Mouse (Mus musculus) Patski (cell line): ENCODE measurements at regions not wholly inside any gene's neighbourhood (a gene's known extent, or its start where the extent isn't known, plus 50 kb on each side); places are given as distances from the start of the nearest gene placed in this dataset.

Source experiments
- ATAC-seq: fragments of 100-300 bp; one replicate; pipeline ENCODE4 v1.8.0; 2021
- CTCF ChIA-PET: fragments of 350-600 bp; sonication (Branson Sonifier 250); formaldehyde crosslinking; loops from one replicate; lab custom pipeline; 2022; ENCODE audit warnings: inconsistent platforms; lab: Charles Lee
- POLR2A ChIA-PET: fragments of 350-600 bp; sonication (Branson Sonifier 250); formaldehyde crosslinking; loops from one replicate; lab custom pipeline; 2022; ENCODE audit warnings: antibody characterized with exemption, inconsistent platforms; lab: Charles Lee
- DNase-seq: peaks from one replicate; pipeline ENCODE4 v3.0.0-alpha.2; 2011; ENCODE audit warnings: low read depth, low spot score
- H3K27me3 ChIP-seq: fragments of 371-371 bp; one replicate; pipeline ENCODE4 v1.5.1; 2021
- CTCF ChIP-seq: fragments of 100-300 bp; IDR thresholded peaks from one replicate; pipeline ENCODE4 v1.5.1; 2021
- in situ Hi-C: fragments of 300-500 bp; cut with MboI; formaldehyde crosslinking; loops from 3 replicates; pipeline ENCODE4 v1.11.1; 2018; ENCODE audit warnings: low pct_unique_long_range_greater_than_20kb, mixed read lengths

- DNase-seq (no peak), ATAC-seq (no peak)
- POLR2A ChIA-PET = no interaction called here
- in situ Hi-C loops = no loop called here
- CTCF ChIA-PET = no interaction called here
- peaks cover 27% of the 10 kb centered on the region for H3K27me3 ChIP-seq
- TF ChIP-seq CTCF = no peak
Measured at GRCm38 (mm10) chr1:133549816-133550215, 60.3 kb downstream of the Snrpe start.

GRCm38 (mm10) chr1:133548971-133549370 lies 61.1 kb downstream of the Snrpe start:
- no peak for ATAC-seq
- H3K27me3 ChIP-seq = peaks cover 27% of the 10 kb centered on the region
- in situ Hi-C loops = no loop called here
- CTCF ChIA-PET = no interaction called here
- no peak for TF ChIP-seq CTCF
- POLR2A ChIA-PET = no interaction called here
- no peak for DNase-seq

DNA sequence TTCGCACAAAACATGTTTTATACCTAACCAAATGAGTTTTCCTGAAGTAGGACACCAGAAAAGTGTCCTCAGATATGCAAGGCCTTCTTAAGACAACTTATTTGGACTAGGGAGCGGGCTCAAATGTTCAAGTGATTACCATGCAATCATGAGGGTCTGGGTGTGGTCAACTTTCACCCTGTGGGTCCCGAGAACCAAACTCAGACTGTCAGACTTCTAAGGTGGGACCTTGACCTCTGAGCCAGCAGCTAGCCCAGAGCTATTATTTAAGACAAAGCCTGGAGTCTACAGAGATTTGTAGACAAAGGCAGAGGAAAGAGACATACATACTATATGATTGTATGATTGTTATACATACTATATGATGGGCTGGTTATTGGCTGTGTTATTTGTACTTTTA lies 62.5 kb downstream of the Snrpe start:
- POLR2A ChIA-PET = no interaction called here
- in situ Hi-C loops = no loop called here
- DNase-seq (no peak), ATAC-seq (no peak)
- H3K27me3 ChIP-seq = peaks cover 27% of the 10 kb centered on the region
- TF ChIP-seq CTCF = no peak
- CTCF ChIA-PET = no interaction called here

- ChIA-PET POLR2A (no interaction called here), CTCF (no interaction called here)
- H3K27me3 ChIP-seq = peaks cover 26% of the 10 kb centered on the region
- no peak for TF ChIP-seq CTCF
- DNase-seq (no peak), ATAC-seq (no peak)
- in situ Hi-C loops = no loop called here
Measured at GRCm38 (mm10) chr1:133544996-133545395, 65.1 kb downstream of the Snrpe start.

GRCm38 (mm10) chr1:133543751-133544150 lies 66.3 kb downstream of the Snrpe start:
- DNase-seq (no peak), ATAC-seq (no peak)
- no peak for TF ChIP-seq CTCF
- in situ Hi-C loops = no loop called here
- CTCF ChIA-PET = no interaction called here
- POLR2A ChIA-PET = interaction anchor here (0.6 kb wide), 1 partner anchor 169 kb away, joined by 4 read pairs; no protein-coding TSS in a partner anchor
- H3K27me3 ChIP-seq = peaks cover 21% of the 10 kb centered on the region

DNA sequence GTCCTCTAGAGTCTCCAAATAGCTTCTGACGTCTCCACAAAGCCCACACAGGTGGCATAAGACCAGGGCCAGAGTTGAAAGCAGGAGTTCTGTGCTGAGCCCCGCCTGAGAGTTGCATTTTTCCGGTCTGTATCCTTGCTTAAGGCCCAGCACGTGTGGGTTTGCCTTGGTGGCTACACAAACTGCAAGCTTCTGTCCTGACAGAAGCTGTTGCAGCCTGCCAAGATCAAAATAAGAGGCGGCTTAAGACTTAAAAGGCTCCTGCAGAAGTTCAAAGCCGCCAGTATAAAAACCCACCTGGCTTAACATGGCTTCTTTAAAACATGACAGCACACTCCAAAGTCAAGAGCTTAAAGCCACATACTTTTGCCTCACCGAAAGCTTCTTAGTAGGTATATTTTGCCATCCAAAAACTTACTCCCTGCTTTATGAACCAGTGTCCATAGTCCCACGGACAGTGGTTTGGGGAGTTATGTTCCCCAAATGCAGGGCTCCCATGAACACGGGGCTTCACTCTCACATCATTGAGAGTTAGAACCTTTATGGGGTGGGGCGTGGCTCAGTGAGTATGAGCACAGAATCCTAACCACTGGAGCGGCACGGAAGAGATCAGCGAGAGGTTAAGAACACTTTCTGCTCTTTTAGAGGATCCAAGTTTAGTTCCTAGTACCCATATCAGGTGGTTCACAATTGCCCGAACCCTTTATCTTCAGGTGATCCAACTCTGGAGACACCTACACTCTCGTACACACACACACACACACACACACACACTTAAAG lies 67.9 kb downstream of the Snrpe start:
- peaks cover 9% of the 10 kb centered on the region for H3K27me3 ChIP-seq
- no peak for DNase-seq
- POLR2A ChIA-PET = no interaction called here
- CTCF ChIA-PET = no interaction called here
- in situ Hi-C loops = no loop called here
- ATAC-seq = no peak
- no peak for TF ChIP-seq CTCF

GRCm38 (mm10) chr1:133530698-133531097 lies 79.4 kb downstream of the Snrpe start:
- TF ChIP-seq CTCF = no peak
- ChIA-PET POLR2A (no interaction called here), CTCF (no interaction called here)
- ATAC-seq (no peak), DNase-seq (no peak)
- peaks cover 8% of the 10 kb centered on the region for H3K27me3 ChIP-seq
- in situ Hi-C loops = no loop called here

DNA sequence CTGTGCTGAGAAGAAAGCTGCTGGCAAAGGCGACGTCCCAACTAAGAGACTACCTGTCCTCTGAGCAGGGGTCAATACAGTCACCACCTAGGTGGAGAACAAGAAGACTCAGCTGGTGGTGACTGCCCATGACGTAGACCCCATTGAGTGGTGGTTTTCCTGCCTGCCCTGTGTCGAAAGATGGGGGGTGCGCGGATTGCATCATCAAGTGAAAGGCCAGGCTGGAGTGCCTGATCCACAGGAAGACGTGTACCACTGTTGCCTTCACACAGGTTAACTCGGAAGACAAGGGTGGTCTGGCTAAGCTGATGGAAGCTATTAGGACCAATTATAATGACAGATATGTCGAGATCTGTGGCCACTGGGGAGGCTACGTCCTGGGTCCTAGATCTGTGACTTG lies 80.3 kb downstream of the Snrpe start:
- no peak for TF ChIP-seq CTCF
- ATAC-seq = no peak
- peaks cover 8% of the 10 kb centered on the region for H3K27me3 ChIP-seq
- in situ Hi-C loops = no loop called here
- DNase-seq = no peak
- CTCF ChIA-PET = no interaction called here
- POLR2A ChIA-PET = no interaction called here

DNA sequence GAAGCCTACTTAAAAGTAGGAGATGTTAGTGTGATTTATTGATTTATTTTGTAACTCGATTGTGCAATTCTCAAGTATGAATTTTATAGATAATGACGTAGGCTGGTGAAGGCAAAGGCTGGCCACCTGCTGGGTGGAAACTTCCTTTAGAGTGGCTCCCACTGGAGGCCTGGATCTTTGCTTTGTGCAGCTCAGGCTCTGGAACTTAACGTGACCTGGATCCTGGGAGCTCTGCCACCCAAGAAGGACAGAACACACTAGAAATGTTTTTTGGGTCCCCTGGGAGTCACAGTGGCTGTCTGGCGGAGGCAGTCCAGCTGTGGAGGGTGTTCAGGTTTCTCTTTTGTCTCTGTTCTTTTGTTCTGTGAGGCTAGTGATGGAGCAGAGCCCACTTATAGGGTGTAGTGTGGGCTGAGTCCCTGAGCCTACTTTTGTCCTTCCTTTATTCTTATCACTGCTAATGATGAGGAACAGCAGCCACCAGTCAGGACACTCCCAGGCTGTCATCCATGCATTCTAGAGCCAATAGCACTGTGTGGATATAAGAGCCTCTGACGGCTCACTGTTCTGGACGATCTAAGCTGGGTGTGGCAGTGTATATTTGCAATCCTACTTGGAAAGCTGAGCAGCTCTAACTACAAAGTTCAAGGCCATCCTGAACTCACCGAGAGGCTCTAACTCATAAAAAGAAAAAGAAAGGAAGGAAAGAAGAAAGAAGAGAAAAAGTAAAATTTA lies 82.3 kb downstream of the Snrpe start:
- ATAC-seq (no peak), DNase-seq (no peak)
- H3K27me3 ChIP-seq = peaks cover 5% of the 10 kb centered on the region
- ChIA-PET POLR2A (no interaction called here), CTCF (interaction anchor here (1.2 kb wide), 1 partner anchor 84 kb away, joined by 3 read pairs; no protein-coding TSS in a partner anchor)
- in situ Hi-C loops = no loop called here
- no peak for TF ChIP-seq CTCF

DNA sequence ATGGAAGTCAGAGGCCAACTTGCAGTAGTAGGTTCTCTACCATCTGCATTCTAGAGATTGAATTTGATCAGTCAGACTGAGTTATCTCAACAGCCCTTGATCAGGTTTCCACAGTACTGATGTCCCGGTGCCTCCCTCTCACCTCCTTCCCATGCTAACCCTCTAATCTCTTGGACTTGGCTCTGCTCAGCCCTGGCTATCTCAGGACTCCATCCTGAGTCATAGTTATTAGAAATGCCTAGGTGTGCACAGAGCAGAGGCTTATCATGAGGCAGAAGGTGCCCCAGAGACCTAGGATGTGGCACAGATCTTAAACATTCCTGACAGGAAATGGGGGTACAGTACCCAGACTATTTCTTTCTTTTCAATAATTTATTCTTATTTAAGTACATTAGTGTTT lies 87.3 kb downstream of the Snrpe start:
- no peak for TF ChIP-seq CTCF
- DNase-seq (no peak), ATAC-seq (no peak)
- ChIA-PET POLR2A (no interaction called here), CTCF (no interaction called here)
- no peaks in the 10 kb centered on the region for H3K27me3 ChIP-seq
- in situ Hi-C loops = no loop called here

DNA sequence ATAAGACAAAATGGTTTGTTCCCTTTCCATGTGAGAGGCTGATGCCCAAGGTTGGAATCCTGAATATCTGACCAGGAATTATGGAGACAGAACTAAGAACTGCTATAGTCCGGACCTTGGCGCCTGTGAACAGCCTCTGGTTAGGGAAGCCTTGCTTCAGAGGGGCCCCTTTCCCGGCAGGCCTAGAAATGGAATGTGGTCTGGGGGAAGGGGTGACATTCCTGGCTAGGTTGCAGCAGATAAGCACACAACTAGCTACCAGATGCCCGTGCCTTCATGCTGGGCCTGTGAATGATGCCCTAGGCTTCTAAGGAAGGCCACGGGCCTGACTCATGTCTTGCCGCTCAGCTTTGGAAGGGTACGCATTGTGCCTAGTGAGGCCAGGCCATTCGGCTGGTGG lies 89.4 kb downstream of the Snrpe start:
- TF ChIP-seq CTCF = no peak
- ATAC-seq (no peak), DNase-seq (no peak)
- POLR2A ChIA-PET = no interaction called here
- CTCF ChIA-PET = interaction anchor here (0.9 kb wide), 1 partner anchor 78 kb away, joined by 3 read pairs; no protein-coding TSS in a partner anchor
- no peaks in the 10 kb centered on the region for H3K27me3 ChIP-seq
- in situ Hi-C loops = no loop called here
